Mouse (Mus musculus): ENCODE results near the gene Grcc10. TPM values are rescaled to one million over a fixed set of nuclear protein-coding genes. Genes with fewer than 3 reads are reported as not detected.

Grcc10 gene
- polyA plus RNA-seq, 1 experiment from 2014 or later, result 447 TPM

DNA sequence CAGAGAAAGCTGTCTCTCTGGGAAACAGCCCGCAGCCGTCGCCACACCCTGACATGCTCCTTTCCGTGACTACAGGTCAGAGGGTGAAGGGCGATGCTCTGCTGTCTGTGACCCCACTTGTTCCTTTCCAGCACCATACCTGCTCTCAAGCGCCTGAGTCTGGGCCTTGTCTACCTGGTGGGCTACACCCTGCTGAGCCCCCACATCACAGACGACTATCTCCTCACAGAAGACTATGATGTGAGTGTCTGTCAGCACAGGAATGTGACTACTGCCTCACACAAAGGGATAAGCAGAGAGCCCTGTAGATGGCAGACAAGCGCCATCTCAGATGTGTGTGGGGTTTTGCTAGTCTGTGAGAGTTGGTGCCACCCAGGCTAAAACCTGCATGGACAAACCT lies 39.8 kb downstream of the Grcc10 start:
- Histone ChIP-seq H3K9ac (ENCODE audit: low read length) (no peak overlapping the region), H3K4me2 (ENCODE audit: low read depth, low read length) (no peak overlapping the region), H3K4me3 (ENCODE audit: low read length) (no peak overlapping the region), H3K9me3 (replicated peaks; ENCODE audit: control insufficient read depth, low read length) (no peaks in the 10 kb centered on the region), H3K36me3 (ENCODE audit: control insufficient read depth, insufficient read depth) (peaks cover 31% of the 10 kb centered on the region), H3K27ac (ENCODE audit: low read length) (no peak overlapping the region), H3K27me3 (ENCODE audit: control insufficient read depth, insufficient read depth, low read length) (no peaks in the 10 kb centered on the region), H3K4me1 (ENCODE audit: control insufficient read depth, insufficient read depth, low read length) (peaks cover 9% of the 10 kb centered on the region)
- 73% methylated on average over 8 of the region's 8 CpGs for WGBS
- no peak for ATAC-seq (replicated peaks; ENCODE audit: extremely low read depth, insufficient read depth, low FRiP score)

DNA sequence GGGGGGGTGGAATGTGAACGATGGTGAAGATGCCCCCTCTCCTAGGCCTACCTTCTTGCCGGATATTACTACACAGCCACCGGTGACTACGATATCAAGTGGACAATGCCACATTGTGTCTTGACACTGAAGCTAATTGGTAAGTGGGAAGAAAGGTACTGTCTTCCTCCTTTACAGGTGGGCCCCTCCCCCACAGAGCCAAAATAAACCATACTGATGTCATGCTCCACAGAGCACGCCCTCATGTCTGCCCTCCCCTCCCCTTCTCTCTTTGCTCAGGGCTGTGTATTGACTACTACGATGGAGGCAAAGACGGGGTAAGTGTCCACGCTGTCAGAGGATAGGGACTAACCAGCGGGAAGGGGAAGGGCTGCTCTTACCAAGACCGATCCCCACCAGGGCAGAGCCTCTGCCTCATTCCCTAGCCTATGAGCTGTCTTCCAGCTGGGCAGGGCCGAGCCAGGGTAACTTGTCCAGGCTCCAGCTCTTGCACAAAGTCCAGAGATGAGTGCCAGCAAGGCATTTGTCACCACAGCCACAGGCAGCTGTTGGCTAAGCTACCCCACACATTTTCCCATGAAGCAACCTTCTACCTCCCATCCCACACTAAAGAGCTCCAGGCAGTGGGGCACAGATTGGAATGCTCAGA lies 41.1 kb downstream of the Grcc10 start:
- no peak overlapping the region for H3K4me2 ChIP-seq (ENCODE audit: low read depth, low read length)
- no peak overlapping the region for H3K4me3 ChIP-seq (ENCODE audit: low read length)
- H3K36me3 ChIP-seq (ENCODE audit: control insufficient read depth, insufficient read depth), result peaks cover 26% of the 10 kb centered on the region
- H3K27ac ChIP-seq (ENCODE audit: low read length), result peak overlapping the region; percentile 55
- H3K9ac ChIP-seq (ENCODE audit: low read length), result no peak overlapping the region; the same call in 1 of the 2 replicates
- ATAC-seq (replicated peaks; ENCODE audit: extremely low read depth, insufficient read depth, low FRiP score), result peak; percentile 23; the same call in 1 of the 2 replicates
- WGBS, result 76% methylated on average over 11 of the region's 11 CpGs
- H3K4me1 ChIP-seq (ENCODE audit: control insufficient read depth, insufficient read depth, low read length), result peaks cover 9% of the 10 kb centered on the region
- no peaks in the 10 kb centered on the region for H3K9me3 ChIP-seq (replicated peaks; ENCODE audit: control insufficient read depth, low read length)
- H3K27me3 ChIP-seq (ENCODE audit: control insufficient read depth, insufficient read depth, low read length), result no peaks in the 10 kb centered on the region

DNA sequence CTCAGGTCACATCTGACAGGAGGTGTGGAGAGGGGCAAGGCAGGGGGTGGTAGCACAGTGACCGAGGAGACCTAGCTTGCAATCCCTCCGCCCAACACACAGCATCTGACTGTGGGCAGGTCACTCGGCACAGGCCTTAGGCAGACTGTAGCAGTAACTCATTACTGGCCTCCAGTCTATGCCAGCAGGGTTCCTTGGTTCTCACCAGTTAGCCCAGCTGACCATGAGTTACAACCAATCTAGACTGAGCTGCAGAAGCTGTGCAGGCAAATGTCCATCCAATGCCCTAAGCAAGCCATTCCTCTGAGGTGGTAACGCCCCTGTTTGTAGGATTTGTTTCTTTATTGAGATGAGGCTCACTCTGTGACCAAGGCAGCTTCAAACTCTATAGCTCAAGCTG lies 41.8 kb downstream of the Grcc10 start:
- H3K27ac ChIP-seq (ENCODE audit: low read length), result no peak overlapping the region
- 87% methylated on average over 4 of the region's 4 CpGs for WGBS

DNA sequence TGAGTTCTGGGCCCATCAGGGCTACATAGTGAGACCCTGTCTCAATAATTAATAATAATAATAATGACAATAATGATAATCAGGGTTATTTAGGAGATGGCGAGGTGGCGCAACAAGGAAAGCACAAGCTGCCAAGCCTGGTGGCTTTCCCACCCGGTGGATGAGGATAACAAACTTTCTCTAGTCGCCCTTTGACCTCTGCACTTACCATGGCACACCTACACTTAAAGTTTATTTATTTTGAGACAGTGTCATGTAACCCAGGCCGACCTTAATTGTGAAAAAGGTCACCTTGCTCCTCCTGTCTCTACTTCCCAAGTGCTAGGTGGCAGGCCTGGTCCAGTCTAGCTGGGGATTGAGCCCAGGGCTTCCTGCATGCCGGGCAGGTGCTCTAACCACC lies 42.4 kb downstream of the Grcc10 start:
- ATAC-seq (replicated peaks; ENCODE audit: extremely low read depth, insufficient read depth, low FRiP score), result no peak
- peaks cover 13% of the 10 kb centered on the region for H3K36me3 ChIP-seq (ENCODE audit: control insufficient read depth, insufficient read depth)
- no peak overlapping the region for H3K4me3 ChIP-seq (ENCODE audit: low read length)
- 80% methylated on average over 6 of the region's 6 CpGs for WGBS
- no peaks in the 10 kb centered on the region for H3K27me3 ChIP-seq (ENCODE audit: control insufficient read depth, insufficient read depth, low read length)
- H3K9me3 ChIP-seq (replicated peaks; ENCODE audit: control insufficient read depth, low read length), result no peaks in the 10 kb centered on the region
- no peak overlapping the region for H3K9ac ChIP-seq (ENCODE audit: low read length)
- H3K27ac ChIP-seq (ENCODE audit: low read length), result no peak overlapping the region
- H3K4me1 ChIP-seq (ENCODE audit: control insufficient read depth, insufficient read depth, low read length), result peaks cover 19% of the 10 kb centered on the region
- H3K4me2 ChIP-seq (ENCODE audit: low read depth, low read length), result no peak overlapping the region

More for the DNA sequence above, 41.8 kb downstream of the Grcc10 start:
- H3K4me3 ChIP-seq (ENCODE audit: low read length), result no peak overlapping the region
- H3K4me2 ChIP-seq (ENCODE audit: low read depth, low read length), result no peak overlapping the region
- H3K9ac ChIP-seq (ENCODE audit: low read length), result no peak overlapping the region
- no peaks in the 10 kb centered on the region for H3K27me3 ChIP-seq (ENCODE audit: control insufficient read depth, insufficient read depth, low read length)
- peaks cover 18% of the 10 kb centered on the region for H3K36me3 ChIP-seq (ENCODE audit: control insufficient read depth, insufficient read depth)
- no peaks in the 10 kb centered on the region for H3K9me3 ChIP-seq (replicated peaks; ENCODE audit: control insufficient read depth, low read length)
- H3K4me1 ChIP-seq (ENCODE audit: control insufficient read depth, insufficient read depth, low read length), result peaks cover 14% of the 10 kb centered on the region
- no peak for ATAC-seq (replicated peaks; ENCODE audit: extremely low read depth, insufficient read depth, low FRiP score)

DNA sequence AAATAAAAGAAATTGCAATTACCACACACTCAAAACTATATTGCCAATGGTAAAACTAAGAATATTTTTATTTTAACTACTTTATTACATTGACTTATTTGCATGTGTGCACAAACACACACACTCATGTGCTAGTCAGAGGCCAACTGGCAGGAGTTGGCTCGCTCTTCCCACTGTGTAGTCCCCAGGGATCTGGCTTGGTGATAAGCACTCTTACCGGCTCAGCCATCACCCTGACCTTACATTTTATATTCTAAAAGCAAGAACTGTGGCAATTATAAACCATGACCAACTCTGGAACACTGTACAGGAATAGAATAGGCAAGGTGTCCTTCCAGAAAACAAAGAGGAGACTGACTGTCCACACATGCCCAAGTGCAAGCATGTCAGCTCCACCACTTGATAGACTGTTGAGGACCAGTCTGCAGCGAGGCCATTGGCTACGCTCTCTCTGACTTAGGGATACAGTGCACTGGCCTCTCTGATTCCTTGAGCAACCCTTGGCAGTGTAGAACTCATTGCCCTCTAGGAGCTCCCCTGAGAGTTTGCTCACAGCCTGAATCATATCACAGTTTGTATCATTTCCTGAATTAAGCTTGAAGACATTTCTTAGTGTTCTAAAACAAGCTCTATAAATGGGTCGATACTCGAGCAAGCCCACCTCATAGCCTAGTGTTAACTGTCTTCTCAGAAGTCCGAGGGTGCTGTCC lies 44.6 kb downstream of the Grcc10 start:
- no peak overlapping the region for H3K9ac ChIP-seq (ENCODE audit: low read length)
- H3K4me3 ChIP-seq (ENCODE audit: low read length), result no peak overlapping the region
- no peaks in the 10 kb centered on the region for H3K27me3 ChIP-seq (ENCODE audit: control insufficient read depth, insufficient read depth, low read length)
- H3K4me1 ChIP-seq (ENCODE audit: control insufficient read depth, insufficient read depth, low read length), result peaks cover 27% of the 10 kb centered on the region
- no peaks in the 10 kb centered on the region for H3K36me3 ChIP-seq (ENCODE audit: control insufficient read depth, insufficient read depth)
- ATAC-seq (replicated peaks; ENCODE audit: extremely low read depth, insufficient read depth, low FRiP score), result no peak
- no peaks in the 10 kb centered on the region for H3K9me3 ChIP-seq (replicated peaks; ENCODE audit: control insufficient read depth, low read length)
- WGBS, result 82% methylated on average over 7 of the region's 7 CpGs
- H3K27ac ChIP-seq (ENCODE audit: low read length), result no peak overlapping the region
- H3K4me2 ChIP-seq (ENCODE audit: low read depth, low read length), result no peak overlapping the region

DNA sequence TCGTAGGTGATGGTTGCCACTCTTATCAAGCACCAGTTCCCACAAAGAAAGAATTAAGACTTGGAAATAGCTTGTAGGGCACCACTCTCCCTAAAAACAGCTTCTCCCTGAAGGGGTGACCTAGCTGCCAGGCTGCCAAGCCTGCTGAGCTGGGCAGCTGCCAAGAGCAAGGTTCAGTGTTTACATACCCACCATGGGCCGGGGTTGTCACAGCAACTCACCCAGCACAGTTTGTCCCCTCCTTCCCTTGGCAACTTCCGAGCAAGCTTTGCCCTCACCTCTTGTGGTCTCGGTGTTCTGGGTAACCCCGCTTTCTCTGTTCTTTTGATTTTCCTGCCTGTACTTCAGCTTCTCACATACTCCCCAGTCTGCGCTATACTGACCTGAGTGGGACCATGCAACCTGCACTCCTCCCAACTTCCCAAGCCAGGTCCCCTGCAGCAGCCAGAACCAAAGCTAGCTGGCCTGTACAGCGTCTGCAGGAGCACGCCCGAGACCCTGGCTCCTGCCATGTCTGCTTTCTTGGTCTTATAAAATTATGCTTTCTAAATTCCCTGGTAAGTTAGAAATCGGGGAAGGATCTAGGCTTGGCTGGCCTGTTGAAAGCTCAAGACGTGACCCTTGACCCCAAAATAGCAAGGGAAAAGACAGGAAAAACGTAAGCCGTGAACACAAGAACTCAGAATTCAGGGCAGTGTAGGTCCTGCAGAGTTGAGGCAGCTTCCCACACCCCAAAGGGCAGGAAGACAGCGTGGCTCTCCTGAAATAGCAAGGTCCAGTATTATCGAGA lies 46.8 kb downstream of the Grcc10 start:
- WGBS, result 60% methylated on average over 15 of the region's 15 CpGs
- Histone ChIP-seq H3K27ac (ENCODE audit: low read length) (peak overlapping the region; percentile 80), H3K27me3 (ENCODE audit: control insufficient read depth, insufficient read depth, low read length) (no peaks in the 10 kb centered on the region), H3K4me3 (ENCODE audit: low read length) (no peak overlapping the region), H3K9ac (ENCODE audit: low read length) (no peak overlapping the region; the same call in 1 of the 2 replicates), H3K4me1 (ENCODE audit: control insufficient read depth, insufficient read depth, low read length) (peaks cover 18% of the 10 kb centered on the region), H3K4me2 (ENCODE audit: low read depth, low read length) (peak overlapping the region; percentile 29; the same call in 1 of the 2 replicates), H3K36me3 (ENCODE audit: control insufficient read depth, insufficient read depth) (no peaks in the 10 kb centered on the region), H3K9me3 (replicated peaks; ENCODE audit: control insufficient read depth, low read length) (no peaks in the 10 kb centered on the region)
- peak; percentile 85 for ATAC-seq (replicated peaks; ENCODE audit: extremely low read depth, insufficient read depth, low FRiP score)

DNA sequence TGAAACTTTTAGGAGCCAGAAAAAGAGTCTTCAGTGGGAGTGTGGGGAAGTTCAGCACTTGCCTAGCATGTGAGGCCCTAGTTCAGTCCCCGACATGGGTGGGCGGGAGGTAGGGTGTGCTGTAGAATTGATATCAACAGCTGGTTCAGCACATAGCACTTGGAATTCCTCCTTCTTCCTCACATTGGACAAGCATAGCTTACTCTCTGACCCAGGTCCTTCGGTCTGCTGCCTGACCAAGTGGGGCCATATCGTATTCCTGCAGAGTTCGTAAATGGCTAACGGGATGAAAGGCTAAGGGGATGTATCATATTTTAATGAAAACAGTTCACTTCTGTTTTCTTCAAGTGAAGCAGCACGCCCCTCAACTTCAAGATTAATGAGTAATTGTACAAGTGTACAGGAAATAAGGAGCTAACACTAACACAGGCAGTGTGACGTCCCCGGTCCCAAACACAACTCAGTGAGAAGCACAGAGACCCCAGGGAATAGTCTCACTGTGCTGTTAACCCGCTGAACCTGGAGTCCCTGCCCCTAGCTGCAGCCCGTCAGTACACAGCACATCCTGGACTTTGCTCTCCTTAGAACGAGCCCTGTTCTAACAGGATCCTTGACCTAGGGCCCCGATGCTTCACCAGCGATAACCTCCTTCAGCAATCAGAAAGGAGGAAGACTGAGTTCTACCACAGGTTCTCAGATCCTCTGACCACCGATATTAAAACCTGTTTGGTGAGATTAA lies 47.8 kb downstream of the Grcc10 start:
- ATAC-seq (replicated peaks; ENCODE audit: extremely low read depth, insufficient read depth, low FRiP score), result no peak
- Histone ChIP-seq H3K36me3 (ENCODE audit: control insufficient read depth, insufficient read depth) (no peaks in the 10 kb centered on the region), H3K4me1 (ENCODE audit: control insufficient read depth, insufficient read depth, low read length) (peaks cover 18% of the 10 kb centered on the region), H3K9me3 (replicated peaks; ENCODE audit: control insufficient read depth, low read length) (no peaks in the 10 kb centered on the region), H3K4me2 (ENCODE audit: low read depth, low read length) (no peak overlapping the region), H3K27ac (ENCODE audit: low read length) (peak overlapping the region; percentile 80), H3K4me3 (ENCODE audit: low read length) (no peak overlapping the region), H3K27me3 (ENCODE audit: control insufficient read depth, insufficient read depth, low read length) (no peaks in the 10 kb centered on the region), H3K9ac (ENCODE audit: low read length) (0 out of 2 replicates have a peak overlapping the region, but pooled peaks have one; percentile 33)
- 66% methylated on average over 15 of the region's 15 CpGs for WGBS

DNA sequence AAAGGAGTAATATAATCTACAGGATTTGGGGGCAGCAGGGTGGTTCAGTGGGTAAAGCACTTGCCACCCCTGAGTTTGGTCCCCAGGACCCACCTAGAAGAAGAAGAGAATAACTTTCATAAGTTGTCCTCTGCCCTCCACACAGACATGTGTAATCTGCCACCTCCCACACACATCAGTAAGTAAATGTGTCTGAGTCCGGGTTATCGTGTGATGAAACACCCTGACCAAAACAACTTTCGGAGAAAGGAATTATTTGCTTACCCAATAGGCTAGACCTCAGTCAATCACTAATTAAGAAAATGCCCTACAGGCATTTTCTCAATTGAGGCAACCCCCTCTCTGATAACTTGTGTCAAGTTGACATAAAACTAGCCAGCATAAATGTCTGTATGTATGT lies 50.7 kb downstream of the Grcc10 start:
- WGBS, result 85% methylated on average over 3 of the region's 3 CpGs
- no peaks in the 10 kb centered on the region for H3K9me3 ChIP-seq (replicated peaks; ENCODE audit: control insufficient read depth, low read length)
- no peak overlapping the region for H3K27ac ChIP-seq (ENCODE audit: low read length)
- H3K9ac ChIP-seq (ENCODE audit: low read length), result no peak overlapping the region
- no peak for ATAC-seq (replicated peaks; ENCODE audit: extremely low read depth, insufficient read depth, low FRiP score)
- no peak overlapping the region for H3K4me3 ChIP-seq (ENCODE audit: low read length)
- no peak overlapping the region for H3K4me2 ChIP-seq (ENCODE audit: low read depth, low read length)
- no peaks in the 10 kb centered on the region for H3K27me3 ChIP-seq (ENCODE audit: control insufficient read depth, insufficient read depth, low read length)
- peaks cover 18% of the 10 kb centered on the region for H3K4me1 ChIP-seq (ENCODE audit: control insufficient read depth, insufficient read depth, low read length)
- H3K36me3 ChIP-seq (ENCODE audit: control insufficient read depth, insufficient read depth), result no peaks in the 10 kb centered on the region

Measured in heart, embryonic 16.5 days (tissue).